Mouse (Mus musculus): Measurements from ENCODE around the gene Alox12.

Gene Alox12

DNA sequence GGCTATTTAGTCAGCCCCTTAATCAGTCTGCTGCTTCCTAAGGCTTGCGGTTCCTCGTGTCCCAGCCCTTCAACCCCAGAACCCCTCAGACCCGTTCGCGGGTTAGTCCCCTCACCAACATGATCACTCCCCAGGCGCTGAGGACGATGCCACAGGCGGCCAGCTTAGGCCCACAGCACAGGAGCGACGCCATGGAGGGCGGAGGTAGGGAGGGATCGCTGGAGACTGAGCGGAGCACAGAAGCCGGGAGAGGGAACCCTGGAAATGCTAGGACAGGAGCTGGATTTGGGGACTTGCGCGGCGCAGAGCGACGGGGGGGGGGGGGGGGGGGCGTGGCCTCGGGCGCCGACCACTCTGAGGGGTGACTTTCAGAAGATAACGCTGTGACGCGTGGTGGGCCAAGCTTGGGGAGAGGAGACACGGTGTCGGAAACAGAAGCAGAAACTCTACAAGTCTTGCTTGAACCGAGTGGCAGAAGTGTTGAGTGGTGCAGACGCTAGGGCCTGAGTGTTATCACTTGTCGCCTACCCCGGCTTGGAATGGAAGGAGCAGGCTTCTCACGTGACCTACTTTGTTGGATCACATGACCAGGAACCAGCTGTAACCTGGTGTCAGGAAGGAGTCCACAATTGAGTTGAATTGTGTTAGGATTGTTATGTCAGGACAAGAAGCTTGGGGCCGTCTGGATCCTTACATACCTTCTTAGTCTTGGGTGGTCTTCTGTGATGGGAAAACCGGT lies 15.4 kb downstream of the Alox12 start, which contains the start of the genes Gm21988 and Rnasek:
Gm21988 (minus strand) TSS at position 290 of the 739 bp plus-strand sequence.
Rnasek (minus strand) TSS at position 302 of the 739 bp plus-strand sequence.
- peak; percentile 83 to 90 for DNase-seq (ENCODE audit: low spot score in 2 of 2)

DNA sequence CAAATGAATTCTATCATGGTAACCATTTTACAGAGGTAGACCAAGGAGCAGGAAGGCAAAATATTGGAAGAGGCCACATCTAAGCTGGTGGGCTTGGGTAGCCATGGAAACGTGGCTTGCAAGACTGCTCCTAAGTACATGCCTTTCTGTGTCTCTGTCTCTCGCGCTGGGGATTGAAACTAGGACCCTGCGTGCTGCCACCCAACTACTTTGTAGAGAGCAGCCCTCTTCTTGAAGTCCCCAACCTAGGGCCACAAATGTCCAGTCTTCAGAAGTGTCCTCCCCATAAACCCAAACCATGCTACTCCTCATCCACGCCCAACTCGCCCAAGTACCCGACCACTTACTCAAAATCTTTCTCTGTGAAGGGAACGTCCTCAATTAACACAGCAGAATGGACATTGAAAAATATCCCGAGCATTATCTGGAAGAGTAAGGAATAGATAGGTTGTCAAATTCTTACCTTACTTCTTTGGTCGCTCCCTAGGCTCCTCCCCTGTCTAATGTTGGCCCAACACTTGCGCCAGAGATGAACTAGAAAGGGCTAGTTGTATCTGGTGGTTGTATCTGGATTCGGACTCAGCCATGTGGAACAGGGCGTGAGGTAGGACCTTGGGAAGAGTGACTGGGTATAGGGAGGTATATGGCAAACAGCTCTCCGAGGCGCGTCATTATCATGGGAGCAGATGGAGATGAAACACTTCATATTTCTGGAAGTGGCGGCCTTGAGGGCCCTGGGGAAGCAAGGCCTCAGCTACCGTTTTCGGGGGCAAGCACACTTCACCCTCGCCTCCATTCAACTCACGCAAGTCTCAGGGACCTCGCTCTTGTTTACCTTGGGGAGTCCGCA lies 16.3 kb downstream of the Alox12 start:
- DNase-seq (ENCODE audit: low spot score in 2 of 2): no peak

DNA sequence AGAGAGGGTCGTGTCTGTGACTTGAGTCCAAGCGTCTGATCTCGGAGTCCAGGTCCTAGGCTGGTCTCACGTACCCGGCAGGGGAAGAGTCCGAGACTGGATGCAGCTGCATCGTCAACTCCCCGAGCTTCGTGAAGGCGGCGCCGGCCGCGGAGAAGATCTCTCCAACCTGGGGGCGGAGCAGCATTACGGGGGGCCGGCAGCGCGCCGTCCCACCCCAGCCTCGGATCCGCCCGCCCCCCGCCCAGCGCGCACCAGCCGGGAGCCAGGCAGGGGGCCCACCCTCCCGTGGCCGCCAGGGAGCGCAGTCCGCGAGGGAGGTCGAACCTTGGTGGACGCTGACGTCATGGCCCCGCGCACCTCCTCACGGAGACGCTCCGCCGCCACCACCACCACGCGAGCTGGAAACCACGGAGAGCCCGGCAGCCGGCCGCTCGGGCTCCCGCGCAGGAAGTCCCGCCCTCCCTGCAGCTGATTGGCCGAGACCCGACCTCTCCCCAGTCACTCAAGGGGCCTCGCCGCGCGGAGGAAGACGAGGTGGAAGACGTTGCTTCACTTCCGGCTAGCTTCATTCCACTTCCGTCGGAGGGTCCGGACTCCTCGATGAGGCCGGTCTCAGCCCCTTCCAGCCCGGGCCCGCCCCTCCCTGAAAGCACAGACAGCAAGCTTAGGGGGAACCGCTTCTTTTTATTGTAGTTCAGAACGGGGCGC lies 17.5 kb downstream of the Alox12 start, which contains the start of gene 0610010K14Rik:
0610010K14Rik (minus strand) TSS at position 458 of the 711 bp plus-strand sequence.
- peak; percentile 98 for DNase-seq (ENCODE audit: low spot score in 2 of 2)

DNA sequence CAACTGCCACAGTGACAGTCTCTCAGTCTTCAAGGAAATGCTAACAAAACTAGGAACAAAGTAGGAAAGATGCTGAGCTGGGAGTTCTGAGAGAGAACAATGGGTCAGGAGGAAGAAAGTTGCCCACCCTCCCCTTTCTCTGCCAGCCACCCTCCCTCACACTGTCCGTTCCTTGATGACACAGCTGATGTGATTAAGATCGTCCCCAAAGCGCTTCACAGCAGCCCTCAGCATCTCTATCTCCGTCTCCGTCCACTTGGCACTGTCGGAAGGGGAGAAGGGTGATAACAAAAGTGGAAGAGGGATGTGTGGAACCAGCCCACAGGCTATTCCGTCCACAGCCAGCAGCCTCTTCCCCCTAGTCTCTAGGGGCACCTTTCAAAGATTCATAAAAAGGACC lies 18.4 kb downstream of the Alox12 start:
- DNase-seq (ENCODE audit: low spot score in 2 of 2): peak in 1 of 2 experiments; percentile 48

DNA sequence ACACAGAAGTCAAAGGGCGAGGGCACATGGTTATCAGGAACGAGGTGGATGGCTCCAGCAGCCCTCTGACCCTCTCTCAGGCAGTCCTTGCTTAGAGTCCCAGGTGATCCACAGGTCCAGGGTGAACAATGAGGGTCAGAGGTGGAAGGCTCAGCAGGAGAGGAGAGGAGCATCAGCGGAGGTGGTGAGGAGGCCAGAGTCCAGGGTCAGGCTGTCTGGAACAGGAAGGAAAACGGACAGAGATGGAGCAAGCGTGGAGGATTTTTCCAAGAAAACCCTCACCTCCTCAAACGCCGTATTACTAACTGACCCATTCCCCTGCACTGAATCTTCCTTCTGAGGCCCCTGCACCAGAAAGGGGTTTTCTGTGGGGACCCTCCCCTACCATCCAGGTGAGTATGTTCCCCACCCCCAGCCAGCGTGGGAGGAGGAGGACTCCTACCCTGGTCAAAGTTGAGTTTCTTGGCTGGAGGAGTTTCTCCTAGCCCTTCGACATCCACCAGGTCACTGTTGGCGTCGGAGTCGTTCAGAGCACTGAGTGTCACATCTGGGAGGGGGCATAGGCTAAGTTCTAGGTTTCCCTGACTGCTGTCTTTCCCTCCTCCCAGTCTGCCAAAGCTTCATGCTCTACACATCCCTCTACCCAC lies 19.8 kb downstream of the Alox12 start:
- DNase-seq (ENCODE audit: low spot score in 2 of 2): no peak

DNA sequence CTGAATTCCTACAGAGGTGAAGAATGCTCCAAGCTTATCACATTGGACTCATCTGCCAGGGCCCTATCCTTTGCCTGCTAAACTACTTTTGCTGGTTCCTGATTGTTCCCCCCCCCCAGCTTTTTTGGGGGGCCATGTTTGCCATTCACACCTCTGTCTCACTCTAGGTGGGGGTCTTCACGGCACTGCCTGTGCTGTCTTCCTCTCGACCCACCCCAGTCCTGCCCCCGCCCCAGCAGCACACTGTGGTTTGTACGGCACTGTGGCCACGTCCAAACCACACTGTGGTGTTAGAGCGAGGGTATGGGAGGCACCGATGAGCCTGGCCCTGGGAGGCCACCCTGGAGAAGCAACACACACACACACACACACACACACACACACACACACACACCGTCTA lies 20.7 kb downstream of the Alox12 start:
- DNase-seq (ENCODE audit: low spot score in 2 of 2): no peak

DNA sequence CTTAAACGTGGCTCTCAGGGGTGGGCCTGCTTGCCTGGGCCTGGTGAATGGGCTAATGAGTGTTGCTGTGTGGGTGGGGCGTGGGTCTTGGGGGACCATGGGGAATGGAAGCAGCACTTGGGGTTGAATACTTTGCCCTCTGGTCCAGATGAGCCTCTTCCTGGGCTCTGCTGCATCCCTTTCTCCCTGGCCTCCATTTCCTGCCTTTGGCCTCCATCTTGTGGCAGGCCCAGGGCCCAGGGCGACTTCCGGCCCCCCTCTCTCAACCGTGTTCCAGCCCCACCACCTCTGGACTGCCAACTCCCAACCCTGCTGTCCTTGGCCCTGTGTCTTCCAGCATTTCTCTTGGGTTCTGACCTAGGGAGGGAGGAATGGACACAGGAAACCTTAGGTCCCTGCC lies 21.1 kb downstream of the Alox12 start:
- DNase-seq (ENCODE audit: low spot score in 2 of 2): peak in 1 of 2 experiments; percentile 68

DNA sequence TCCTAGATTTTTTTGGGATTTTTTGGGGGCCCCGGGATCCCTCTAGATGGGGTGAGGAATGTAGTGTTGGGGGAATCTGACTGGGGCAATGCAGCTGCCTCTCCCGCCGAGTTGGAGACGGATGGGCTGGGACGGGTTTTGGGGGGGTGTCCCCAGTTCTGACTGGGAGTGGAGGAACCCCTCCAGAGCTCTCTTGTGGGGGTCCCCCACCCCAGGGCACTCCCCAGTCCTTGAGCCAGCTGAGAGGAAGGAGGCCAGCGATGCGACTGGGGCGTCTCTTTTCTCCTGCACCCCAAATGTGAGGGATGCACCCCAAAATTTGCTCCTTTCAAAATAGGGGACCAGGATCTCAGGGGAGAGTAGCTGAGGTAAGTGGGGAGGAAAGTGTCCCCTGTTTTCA lies 22.1 kb downstream of the Alox12 start:
- DNase-seq (ENCODE audit: low spot score in 2 of 2): no peak

DNA sequence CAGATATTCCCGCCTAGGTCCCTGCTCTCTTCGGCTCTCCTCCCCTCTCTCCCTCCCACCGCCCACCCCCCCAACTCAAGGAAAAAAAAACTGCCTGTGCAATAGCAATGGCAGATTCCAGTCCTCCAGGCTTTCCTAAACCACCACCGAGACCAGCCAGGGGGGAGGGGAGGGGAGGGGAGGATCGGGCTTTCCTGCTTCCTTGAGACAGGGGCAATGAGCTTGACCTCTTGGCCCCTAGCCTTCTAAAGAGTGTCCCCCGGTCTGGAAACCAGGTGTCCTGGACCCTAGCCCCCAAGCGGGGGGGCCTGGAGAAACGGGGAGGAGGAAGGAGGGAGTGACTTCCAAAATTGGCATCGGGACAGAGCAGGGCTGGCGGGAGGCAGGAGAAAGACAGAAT lies 22.6 kb downstream of the Alox12 start:
- DNase-seq (ENCODE audit: low spot score in 2 of 2): peak; percentile 68 to 69

DNA sequence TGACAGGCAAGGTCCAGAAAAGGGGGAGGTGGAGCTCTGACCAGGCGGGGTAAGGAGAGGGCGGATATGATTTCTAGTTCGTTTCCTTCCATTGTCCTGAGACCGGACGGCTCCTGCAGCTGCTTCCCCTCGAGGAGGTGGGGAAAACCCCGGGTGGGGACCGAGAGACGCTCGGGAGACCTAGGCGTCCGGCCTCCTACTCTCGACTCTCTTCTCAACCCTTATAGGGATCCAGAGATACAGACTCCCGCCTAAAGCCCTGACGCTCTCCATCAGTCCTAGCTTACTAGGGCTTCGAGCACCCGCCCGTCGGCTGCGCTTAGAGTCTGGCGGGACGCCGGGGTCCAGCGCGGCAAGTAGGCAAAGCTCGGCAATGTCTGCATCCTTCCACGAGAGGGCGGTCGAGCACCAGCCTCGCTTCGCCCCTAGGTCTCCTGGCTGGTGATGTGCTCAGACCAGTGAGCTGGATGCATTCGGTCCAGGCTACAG lies 24.9 kb downstream of the Alox12 start:
- DNase-seq (ENCODE audit: low spot score in 2 of 2): peak; percentile 87 to 92

DNA sequence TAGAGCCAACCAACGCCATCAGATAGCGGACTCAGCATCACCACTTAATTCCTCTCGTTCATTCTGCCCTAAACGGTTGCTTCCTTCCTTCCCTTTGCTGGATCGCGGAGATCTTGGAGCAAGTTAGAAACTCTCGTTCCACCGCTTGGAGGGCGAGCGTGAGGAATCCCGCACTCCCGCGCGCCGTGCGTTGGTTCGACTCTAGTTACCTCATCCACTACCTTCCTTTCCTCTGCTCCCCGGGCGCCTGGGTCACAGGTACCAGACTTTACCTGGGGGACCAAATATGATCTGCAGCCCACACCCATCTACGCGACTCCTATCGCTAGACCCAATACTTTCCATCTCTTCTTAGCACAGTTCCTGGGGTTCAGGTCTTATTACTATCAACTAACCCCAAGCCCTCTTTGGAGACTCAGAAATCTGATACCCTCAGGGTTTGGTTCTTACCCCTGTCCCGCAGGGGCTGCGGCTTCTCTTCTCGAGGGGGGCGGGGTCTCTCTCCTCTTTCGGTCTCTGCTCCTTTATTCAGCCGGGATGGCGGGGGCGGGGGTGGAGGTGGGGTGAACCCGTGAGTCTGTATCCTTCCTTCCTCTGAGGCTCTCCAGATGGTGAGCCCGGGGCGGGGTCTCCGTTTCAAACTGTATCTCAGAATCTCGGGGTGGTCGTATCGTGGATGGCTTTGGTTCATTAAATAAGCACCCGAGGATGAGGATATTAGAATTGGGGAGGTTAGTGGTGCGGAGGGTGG lies 25.7 kb downstream of the Alox12 start, which contains the start of gene Bcl6b:
Bcl6b (minus strand) TSS at position 539 of the 751 bp plus-strand sequence.
- DNase-seq (ENCODE audit: low spot score in 2 of 2): peak in 1 of 2 experiments; percentile 75

DNA sequence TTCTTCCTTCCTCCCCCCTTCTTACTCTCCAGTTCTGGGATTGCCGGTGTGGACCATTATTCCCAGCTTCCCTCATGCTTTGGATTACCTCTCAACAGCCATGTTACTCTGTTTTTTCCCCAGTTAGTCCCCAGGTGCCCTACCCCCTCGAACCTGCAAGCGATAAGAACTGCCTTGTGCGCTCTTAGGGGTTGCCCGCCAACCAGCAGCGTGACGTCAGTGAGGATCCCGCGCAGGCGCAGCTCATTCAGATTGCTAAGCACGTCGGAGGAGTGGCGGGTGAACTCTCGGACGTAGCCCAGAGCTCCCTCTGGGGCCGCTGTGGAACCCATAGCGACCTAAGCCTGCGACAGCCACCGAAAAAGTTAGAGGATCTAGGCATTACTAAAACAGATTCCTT lies 26.3 kb downstream of the Alox12 start:
- DNase-seq (ENCODE audit: low spot score in 2 of 2): peak; percentile 86 to 87

DNA sequence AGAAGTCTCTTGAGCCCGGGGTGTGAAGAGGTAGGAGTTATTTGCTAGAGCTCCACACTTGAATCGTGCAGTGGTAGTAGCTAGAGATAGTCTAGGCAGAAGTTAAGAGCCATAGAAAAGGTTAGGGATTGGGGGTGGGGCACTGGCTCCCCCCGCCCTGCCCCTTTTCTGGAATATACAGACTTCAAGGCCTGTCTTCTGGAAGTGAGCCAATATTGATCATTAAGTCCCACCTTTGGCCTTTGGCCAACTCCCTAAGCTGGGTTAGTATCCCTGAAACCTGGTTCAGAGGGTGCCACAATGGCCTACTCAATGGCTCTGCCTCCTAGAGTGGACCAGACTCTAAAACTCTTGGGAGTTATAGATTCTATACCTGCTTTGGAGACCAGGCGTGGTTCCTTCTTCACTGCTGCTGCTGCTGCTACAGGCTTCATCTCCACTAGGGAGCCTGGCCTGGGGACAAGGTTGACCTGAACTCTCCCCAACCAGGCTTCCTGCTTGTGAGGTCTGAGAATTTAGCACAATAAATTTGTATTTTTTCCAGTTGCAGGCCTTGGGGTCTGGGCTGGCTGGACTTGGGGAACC lies 27.4 kb downstream of the Alox12 start:
- no peak for DNase-seq (ENCODE audit: low spot score in 2 of 2)

DNA sequence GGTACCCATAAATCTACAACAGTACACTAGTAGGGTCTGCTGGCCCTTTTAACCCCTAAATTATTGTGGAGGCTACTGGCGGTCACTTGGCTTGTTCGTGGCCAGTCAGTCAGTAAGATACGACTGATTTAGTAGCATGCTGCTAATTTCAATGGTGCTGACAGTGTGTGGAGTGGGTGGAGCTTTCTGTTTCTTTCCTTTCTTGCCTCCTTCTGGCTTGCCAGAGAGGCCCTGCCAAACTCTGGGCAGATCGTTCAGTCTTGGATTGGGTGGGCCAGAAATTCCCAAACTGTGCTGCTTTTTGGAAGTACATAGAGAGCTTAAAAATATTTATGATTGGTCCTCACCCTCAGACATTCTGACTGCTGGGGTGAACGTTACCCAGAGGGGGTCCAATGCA lies 28.0 kb downstream of the Alox12 start:
- no peak for DNase-seq (ENCODE audit: low spot score in 2 of 2)

DNA sequence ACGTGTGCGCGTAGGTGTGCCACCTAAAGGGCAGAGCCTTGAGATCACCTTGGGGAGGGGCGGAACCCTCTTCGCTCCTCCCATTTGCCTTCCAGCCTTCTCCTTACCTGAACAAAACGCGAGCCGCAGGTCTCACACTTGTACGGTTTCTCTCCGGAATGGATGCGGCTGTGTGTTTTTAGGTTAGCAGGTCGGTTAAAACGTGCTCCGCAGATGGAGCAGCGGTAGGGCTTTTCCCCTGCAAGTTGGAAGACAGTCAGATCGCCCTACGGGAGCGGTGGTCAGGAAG lies 28.6 kb downstream of the Alox12 start:
- DNase-seq (ENCODE audit: low spot score in 2 of 2): no peak

DNA sequence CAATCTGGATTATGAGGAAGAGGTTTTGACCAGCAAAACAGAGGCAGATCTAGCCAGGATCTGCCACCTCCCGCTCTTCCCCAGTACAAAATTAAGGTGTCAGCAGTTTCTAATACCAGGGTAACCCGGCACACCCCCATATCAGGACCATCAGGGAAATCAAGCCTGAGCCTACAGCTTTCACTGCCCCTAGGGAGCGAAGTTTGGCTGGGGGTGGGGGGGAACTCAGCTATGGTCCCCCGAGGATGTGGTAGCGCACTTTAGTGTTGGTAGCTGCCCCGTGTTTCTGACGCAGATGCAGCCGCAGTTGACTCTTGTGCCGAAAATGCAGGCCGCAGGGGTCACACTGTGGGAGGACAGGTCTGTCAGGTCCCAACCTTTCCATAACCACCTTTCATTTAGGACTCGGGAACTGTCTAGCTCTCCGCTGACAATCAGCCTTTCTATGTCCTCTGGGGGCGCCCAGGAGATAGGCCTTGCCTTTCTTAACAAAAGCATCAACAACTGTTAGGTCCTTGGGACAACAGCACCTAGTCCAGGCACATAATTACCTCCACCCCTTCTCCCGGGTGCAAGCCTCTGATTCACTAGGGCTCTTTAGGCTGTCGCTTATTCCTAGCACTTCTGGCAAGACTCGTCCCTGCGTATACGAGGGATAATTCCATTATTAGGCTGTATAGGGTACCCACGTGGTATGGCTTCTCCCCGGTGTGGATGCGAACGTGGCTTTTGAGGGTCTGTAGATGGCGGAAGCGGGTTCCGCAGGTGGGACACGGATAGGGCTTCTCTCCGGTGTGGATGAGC lies 29.2 kb downstream of the Alox12 start:
- peak in 1 of 2 experiments; percentile 23 for DNase-seq (ENCODE audit: low spot score in 2 of 2)

DNA sequence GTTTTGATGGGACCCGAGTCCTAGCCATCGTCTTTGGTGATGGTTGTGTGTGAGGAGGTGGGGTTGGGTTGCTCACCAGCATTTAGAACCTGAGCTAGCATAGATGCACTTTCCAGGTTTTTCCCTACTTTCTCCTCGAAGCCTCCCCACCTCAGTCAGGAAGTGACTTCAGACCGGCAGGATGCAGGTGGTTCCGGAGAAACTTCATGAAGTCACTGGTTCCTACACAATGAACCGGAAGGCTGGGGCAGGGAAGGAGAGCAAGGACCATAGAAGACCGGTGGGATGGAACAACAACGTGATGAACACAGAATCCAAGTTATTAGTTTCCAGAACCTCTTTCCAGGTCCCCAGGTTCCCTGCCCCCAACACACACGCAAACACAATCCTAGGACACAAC lies 31.4 kb downstream of the Alox12 start:
- peak; percentile 76 to 89 for DNase-seq (ENCODE audit: low spot score in 2 of 2)

DNA sequence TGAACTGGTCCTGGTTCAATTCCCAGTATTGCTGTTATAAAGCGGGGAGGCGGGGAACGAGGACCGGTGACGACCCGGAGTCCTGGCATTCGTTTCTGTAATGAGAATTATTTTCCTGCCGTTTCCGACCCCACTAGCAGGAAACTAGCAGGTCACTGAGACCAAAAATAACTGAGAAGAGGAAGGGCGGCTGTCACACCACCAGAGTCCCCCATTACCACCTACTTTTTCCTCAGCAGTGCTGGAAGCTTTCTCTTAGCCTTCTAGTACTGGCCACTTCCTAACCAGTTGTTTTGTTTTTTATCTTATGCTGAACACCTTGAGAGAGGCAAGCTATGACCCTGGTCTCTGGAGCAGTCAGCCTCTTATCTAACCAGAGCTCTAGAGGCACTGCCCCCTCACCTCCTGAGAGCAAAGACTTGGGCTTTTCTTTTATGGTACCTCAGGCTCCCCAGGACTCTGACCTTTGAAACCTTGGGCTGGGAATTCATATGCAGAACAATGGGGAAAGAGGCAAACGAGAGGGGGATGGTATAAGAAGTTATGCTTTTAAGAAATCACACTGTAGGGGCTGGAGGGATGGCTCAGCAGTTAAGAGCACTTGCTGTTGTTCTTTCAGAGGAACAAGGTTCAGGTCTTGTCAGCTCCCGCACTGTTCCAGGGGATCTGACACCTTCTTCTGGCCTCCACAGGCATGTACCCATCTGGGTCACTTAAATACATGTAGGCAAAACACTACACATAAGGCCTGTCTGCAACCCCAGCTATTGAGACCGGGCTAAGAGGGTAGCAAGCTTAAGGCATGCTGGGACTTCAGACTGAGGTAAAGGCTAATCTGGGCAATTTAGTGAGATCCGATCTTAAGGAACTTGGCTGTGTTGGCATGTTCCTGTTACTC lies 33.3 kb downstream of the Alox12 start:
- DNase-seq (ENCODE audit: low spot score in 2 of 2): peak; percentile 68 to 82
